Mouse (Mus musculus): ENCODE data around the gene Izumo1. TPM values are rescaled to one million over a fixed set of nuclear protein-coding genes. Genes with fewer than 3 reads are reported as not detected.

Izumo1 gene
- not detected for total RNA-seq (2021)
- long read RNA-seq, experiment 1 = 0 reads
- long read RNA-seq, experiment 2 = 0 reads

GRCm38 (mm10) chr7:45621443-45621842, at the start of gene Izumo1:
Gene Izumo1, plus strand, starts transcription at chr7:45621811.
- no peak within 1 kb of the TSS for H3K27ac ChIP-seq
- TF ChIP-seq CTCF (conservative IDR thresholded peaks at IDR 0.05) = no peak
- no peak for DNase-seq (ENCODE audit: low spot score in 2 of 2)

DNA sequence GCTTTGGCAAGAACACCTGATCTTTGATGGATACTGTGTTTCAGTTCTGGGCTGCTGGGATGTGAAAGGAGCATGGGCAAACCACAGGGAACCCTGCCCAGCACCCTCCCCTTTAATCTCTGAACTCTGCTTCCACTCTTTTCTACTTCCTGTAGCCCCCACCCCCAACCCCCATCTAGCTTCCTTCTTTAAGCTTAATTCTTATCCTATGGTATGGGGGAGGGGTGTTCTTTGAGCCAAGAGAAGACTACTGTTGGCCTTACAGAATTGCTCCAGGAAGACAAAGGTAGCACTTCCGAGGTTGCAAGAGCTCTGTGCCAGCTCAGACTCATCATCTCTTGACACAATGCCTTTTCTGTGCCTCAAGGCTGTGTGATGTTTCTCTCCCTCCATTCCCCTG, 49.6 kb upstream of the Izumo1 start:
- Histone ChIP-seq H3K27ac (no peak overlapping the region), H3K4me3 (no peak overlapping the region)
- DNase-seq (ENCODE audit: low spot score in 2 of 2) = no peak
- TF ChIP-seq CTCF (conservative IDR thresholded peaks at IDR 0.05) = no peak

More at GRCm38 (mm10) chr7:45621443-45621842, at the start of gene Izumo1:
- no peak within 1 kb of the TSS for H3K4me3 ChIP-seq

GRCm38 (mm10) chr7:45573954-45574353, 47.7 kb upstream of the Izumo1 start:
- no peak overlapping the region for H3K27ac ChIP-seq
- no peak for TF ChIP-seq CTCF (conservative IDR thresholded peaks at IDR 0.05)
- no peak for DNase-seq (ENCODE audit: low spot score in 2 of 2)
- H3K4me3 ChIP-seq = no peak overlapping the region

DNA sequence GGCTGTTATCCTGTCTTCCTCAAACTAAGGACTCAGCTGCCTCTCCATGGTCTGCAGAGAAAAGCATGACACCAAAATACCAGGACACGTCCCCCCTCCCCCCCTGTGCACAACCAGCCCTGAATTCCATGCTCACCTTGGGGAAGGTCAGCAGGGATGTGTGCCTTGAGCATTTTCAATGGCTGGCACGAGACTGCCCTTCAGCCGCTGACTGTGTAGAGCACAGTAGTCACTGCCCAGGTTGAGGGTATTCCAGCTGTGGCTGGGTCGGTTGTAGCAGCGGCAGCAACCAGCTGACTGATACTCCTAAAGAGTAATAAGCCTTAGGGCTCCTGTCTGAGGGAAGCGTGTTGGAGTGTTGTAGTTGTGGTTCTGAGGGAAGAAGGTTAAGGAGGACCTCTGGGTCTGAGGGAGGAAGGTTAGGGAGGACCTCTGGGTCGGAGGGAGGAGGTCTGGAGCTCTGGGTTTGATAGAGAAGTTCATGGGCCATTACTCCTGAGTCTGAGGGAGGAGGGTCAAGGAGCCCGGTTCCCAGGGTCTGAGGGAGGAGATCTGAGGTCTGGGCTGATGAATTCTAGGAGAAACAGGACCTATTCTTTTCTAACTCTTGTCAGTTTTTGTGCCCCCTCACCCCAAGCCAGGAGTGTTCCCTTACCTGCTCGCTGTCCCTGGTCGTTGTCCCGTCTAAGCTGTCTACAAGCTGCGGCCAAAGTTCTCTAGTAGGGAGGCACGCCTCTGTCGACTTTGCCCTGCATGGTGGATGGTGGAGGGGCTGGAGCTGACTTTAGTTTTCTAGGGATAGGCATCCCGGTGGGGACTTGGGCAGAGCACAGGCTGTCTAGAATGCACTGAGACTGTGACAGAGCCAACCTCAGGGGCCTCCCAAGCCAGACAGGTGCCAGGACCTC, 46.9 kb upstream of the Izumo1 start:
- Histone ChIP-seq H3K4me3 (no peak overlapping the region), H3K27ac (no peak overlapping the region)
- no peak for TF ChIP-seq CTCF (conservative IDR thresholded peaks at IDR 0.05)
- no peak for DNase-seq (ENCODE audit: low spot score in 2 of 2)

GRCm38 (mm10) chr7:45585923-45586322, 35.7 kb upstream of the Izumo1 start:
- TF ChIP-seq CTCF (conservative IDR thresholded peaks at IDR 0.05) = no peak
- H3K27ac ChIP-seq = no peak overlapping the region
- no peak overlapping the region for H3K4me3 ChIP-seq
- DNase-seq (ENCODE audit: low spot score in 2 of 2) = no peak

DNA sequence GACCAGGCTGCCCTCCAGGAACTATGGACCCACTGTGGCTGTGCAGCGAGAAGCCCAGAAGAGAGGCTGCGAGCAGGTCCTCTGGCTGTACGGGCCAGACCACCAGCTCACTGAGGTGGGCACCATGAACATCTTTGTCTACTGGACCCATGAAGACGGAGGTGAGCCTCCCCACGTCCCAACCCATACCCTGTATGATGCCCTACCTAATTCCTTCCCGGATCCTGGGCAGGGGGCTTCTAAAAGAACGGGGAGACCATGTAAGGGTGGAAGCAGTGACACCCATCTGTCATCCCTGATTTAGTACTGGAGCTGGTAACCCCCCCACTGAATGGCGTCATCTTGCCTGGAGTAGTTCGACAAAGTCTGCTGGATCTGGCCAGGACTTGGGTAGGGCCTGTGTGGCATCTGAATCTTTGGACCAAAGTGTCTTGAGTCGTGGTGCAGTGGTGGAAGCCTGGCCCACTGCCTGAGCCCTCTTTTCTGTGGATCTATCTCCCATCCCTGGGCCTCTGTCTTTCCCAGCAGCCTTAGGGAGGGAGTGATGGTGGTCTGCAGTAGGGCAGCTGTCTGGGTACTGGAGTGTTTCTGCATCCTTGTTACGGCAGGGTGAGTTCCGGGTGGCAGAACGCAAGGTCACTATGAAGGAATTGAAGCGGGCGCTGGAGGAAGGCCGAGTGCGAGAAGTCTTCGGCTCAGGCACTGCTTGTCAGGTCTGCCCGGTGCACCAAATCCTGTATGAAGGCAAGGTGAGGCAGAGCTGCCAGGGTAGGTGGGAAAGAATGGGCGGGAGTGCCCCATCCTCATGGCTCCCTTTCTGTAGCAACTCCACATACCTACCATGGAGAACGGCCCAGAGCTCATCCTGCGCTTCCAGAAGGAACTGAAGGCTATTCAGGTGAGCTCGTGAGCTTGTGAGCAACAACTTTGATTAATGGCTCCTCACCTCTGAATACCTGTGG, 33.7 kb upstream of the Izumo1 start:
- Histone ChIP-seq H3K4me3 (no peak overlapping the region), H3K27ac (no peak overlapping the region)
- DNase-seq (ENCODE audit: low spot score in 2 of 2) = no peak
- no peak for TF ChIP-seq CTCF (conservative IDR thresholded peaks at IDR 0.05)

DNA sequence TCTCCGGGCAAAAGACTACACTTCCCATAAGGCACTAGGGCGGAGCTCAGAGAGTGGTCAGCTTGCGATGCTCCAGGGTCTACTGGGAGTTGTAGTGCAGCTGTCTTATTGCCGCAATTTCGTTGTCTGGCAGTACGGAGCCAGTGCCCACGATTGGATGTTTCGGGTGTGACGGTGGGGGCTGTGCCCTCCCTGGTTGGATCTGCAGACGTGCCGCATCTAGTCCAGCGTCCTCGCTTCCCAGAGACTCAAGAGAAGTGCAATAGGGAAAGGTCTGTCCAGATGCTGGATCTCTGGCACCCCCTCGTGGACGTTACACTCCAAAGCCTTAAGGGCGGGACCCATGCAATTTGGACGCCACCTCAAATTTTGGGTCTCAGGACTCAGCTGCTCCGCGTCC, 32.4 kb upstream of the Izumo1 start:
- DNase-seq (ENCODE audit: low spot score in 2 of 2) = peak; percentile 94 to 99
- peak overlapping the region; percentile 49 for H3K4me3 ChIP-seq
- TF ChIP-seq CTCF (conservative IDR thresholded peaks at IDR 0.05) = peak; percentile 86
- peak overlapping the region; percentile 87 for H3K27ac ChIP-seq

DNA sequence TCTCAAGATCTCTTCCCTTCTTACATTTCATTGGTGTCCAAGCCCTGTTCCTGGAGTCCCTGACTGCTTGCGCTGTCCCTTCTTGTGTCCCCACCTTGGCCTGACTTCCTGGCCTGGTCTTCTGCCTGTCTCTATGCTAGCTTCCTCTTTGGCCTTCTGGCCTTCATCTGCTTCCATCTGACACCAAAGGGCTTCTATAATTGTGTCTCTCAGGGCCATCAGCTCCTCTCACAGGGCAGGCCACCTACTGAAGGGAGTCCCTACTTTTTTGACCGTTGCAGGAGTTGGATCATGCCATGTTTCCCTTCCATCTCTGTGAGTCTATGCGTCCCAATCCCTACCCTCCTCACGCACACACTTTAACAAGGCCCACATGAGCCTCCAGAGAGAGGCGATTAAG, 31.7 kb upstream of the Izumo1 start:
- DNase-seq (ENCODE audit: low spot score in 2 of 2) = no peak
- Histone ChIP-seq H3K4me3 (peak overlapping the region; percentile 49; the same call in 1 of the 2 replicates), H3K27ac (peak overlapping the region; percentile 87)
- no peak for TF ChIP-seq CTCF (conservative IDR thresholded peaks at IDR 0.05)

GRCm38 (mm10) chr7:45590874-45591273, 30.7 kb upstream of the Izumo1 start:
- no peak overlapping the region for H3K4me3 ChIP-seq
- H3K27ac ChIP-seq = no peak overlapping the region
- no peak for DNase-seq (ENCODE audit: low spot score in 2 of 2)
- peak; percentile 78 for TF ChIP-seq CTCF (conservative IDR thresholded peaks at IDR 0.05)

DNA sequence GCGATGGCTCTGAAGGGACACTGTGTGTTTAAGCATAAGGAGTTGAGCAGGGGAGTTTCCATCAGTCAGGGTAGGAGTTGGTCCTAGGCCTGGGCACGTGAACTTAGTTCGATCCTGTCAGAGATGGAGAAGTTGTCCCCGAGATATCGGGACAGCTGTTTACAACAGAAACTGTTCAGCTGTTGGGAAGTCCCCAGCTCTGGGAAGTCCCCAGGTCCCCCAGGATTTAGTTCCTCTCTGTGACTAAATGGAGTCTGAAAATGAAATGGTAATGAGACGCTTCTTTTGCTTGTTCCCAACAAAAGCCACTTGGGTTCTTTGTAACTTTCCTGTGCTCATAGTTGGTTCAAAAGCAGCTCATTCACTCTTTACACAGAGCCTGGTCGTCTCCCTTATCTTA, 29.7 kb upstream of the Izumo1 start:
- TF ChIP-seq CTCF (conservative IDR thresholded peaks at IDR 0.05) = no peak
- Histone ChIP-seq H3K27ac (no peak overlapping the region), H3K4me3 (no peak overlapping the region)
- DNase-seq (ENCODE audit: low spot score in 2 of 2) = no peak

DNA sequence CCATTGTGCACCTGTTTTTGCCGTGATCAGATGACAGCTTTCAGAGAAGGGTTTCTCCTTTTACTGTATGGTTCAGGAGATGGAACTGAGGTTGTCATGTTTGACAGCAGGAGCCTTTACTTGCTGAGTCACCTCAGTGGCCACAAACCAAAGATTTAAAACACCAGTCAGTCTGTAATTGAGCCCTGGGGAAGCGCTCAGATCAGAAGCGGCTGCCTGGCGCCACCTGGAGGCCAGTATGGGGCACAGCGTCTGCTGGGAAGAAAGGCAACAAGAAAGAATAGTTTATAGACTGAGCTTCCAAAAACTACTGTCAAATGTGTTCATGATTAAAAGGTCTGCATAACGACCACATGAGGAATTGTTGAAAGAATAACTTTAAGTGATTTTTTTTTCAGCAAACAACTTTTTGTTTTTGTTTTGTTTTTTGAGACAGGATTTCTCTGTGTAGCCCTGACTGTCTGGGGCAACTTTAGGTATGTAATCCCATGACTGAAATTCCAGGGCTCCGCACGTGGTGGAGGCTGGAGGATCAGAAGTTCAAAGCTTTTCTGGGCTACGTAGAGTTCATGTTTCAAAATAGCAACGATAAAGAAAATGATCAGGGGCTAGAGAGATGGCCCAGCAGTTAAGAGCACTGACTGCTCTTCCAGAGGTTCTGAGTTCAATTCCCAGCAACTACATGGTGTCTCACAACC, 28.3 kb upstream of the Izumo1 start:
- no peak overlapping the region for H3K4me3 ChIP-seq
- TF ChIP-seq CTCF (conservative IDR thresholded peaks at IDR 0.05) = peak; percentile 99
- DNase-seq (ENCODE audit: low spot score in 2 of 2) = peak; percentile 61 to 79
- H3K27ac ChIP-seq = no peak overlapping the region

GRCm38 (mm10) chr7:45595176-45595575, 26.4 kb upstream of the Izumo1 start:
- H3K4me3 ChIP-seq = no peak overlapping the region
- no peak for DNase-seq (ENCODE audit: low spot score in 2 of 2)
- H3K27ac ChIP-seq = no peak overlapping the region
- no peak for TF ChIP-seq CTCF (conservative IDR thresholded peaks at IDR 0.05)
